Comparison of ENCODE assay signal across 14 mouse cellular contexts in genomic region chr8:11506074-11506473, GRCm38 (mm10). TPM values are rescaled to one million over a fixed set of nuclear protein-coding genes. Genes with fewer than 3 reads are reported as not detected.
A peak's percentile ranks its signal among the peaks of the same experiment; 100 is the strongest.
DNase-seq lines count a peak whose midpoint lies in the region; ATAC-seq and TF ChIP-seq lines count a peak whose summit lies in the region.
"Had no signal": no experiment of that assay in that cellular context is flagged by ENCODE, and none has a peak within 500 bp of the region (broad histone marks: within the 10 kb centered on the region; RNA-seq: fewer than 3 reads in every experiment).

No protein-coding gene starts in this region.

- no peaks in the 10 kb centered on the region for H3K9me3 ChIP-seq in hindbrain, postnatal 0 days (ENCODE audit: low read length)
- H3K9me3 ChIP-seq in hindbrain, embryonic 14.5 days (ENCODE audit: control insufficient read depth, low read length), result no peaks in the 10 kb centered on the region
- no peaks in the 10 kb centered on the region for H3K9me3 ChIP-seq in lung, postnatal 0 days (ENCODE audit: low read length)
- H3K9me3 ChIP-seq: embryonic facial prominence, embryonic 10.5 days; embryonic facial prominence, embryonic 12.5 days; forebrain, embryonic 13.5 days had no signal

- no peak for TF ChIP-seq POLR2A in lung, adult 2 months (IDR thresholded peaks at IDR 0.05; ENCODE audit: borderline replicate concordance, extremely low read depth, low read depth, low read length)

- no peak overlapping the region for H3K4me2 ChIP-seq in hindbrain, postnatal 0 days (ENCODE audit: low read depth, low read length)
- no peak overlapping the region for H3K4me2 ChIP-seq in hindbrain, embryonic 14.5 days (replicated peaks)
- no peak overlapping the region for H3K4me2 ChIP-seq in lung, postnatal 0 days (replicated peaks; ENCODE audit: low read depth, low read length)
- H3K4me2 ChIP-seq: embryonic facial prominence, embryonic 12.5 days; forebrain, embryonic 13.5 days had no signal

- peak; percentile 77 for DNase-seq in heart, adult 11 months
- no peak for DNase-seq in heart, adult 8-10 months (ENCODE audit: low spot score)
- DNase-seq in hindbrain, postnatal 0 days (ENCODE audit: low spot score), result peak; percentile 10
- no peak for DNase-seq in hindbrain, embryonic 14.5 days (ENCODE audit: low spot score)
- DNase-seq in lung, postnatal 0 days (ENCODE audit: low spot score), result no peak
- no peak for DNase-seq in lung, adult 2 months
- DNase-seq in R1 (ENCODE audit: low read depth, low spot score), result peak; percentile 43
- no peak for DNase-seq in thymus, postnatal 25 days
- DNase-seq: adrenal gland, adult 8-10 months; cerebellum, adult 11-12 months had no signal

- no peak overlapping the region for H3K4me3 ChIP-seq in hindbrain, postnatal 0 days (ENCODE audit: low read length)
- H3K4me3 ChIP-seq in hindbrain, embryonic 14.5 days (replicated peaks; ENCODE audit: low read length), result no peak overlapping the region
- no peak overlapping the region for H3K4me3 ChIP-seq in lung, postnatal 0 days (ENCODE audit: low read depth, low read length)
- H3K4me3 ChIP-seq in lung, adult 2 months (replicated peaks; ENCODE audit: extremely low read depth, low read depth, low read length), result no peak overlapping the region
- H3K4me3 ChIP-seq: embryonic facial prominence, embryonic 10.5 days; embryonic facial prominence, embryonic 12.5 days; forebrain, embryonic 13.5 days had no signal

- H3K36me3 ChIP-seq in hindbrain, postnatal 0 days (ENCODE audit: insufficient read depth, low read length), result peaks cover 74% of the 10 kb centered on the region
- peaks cover 87% of the 10 kb centered on the region for H3K36me3 ChIP-seq in hindbrain, embryonic 14.5 days (replicated peaks; ENCODE audit: control insufficient read depth, insufficient read depth)
- peaks cover 35% of the 10 kb centered on the region for H3K36me3 ChIP-seq in lung, postnatal 0 days (ENCODE audit: insufficient read depth, low read length)

- no peaks in the 10 kb centered on the region for H3K27me3 ChIP-seq in hindbrain, postnatal 0 days (ENCODE audit: insufficient read depth, low read length)
- no peaks in the 10 kb centered on the region for H3K27me3 ChIP-seq in hindbrain, embryonic 14.5 days (ENCODE audit: control insufficient read depth, insufficient read depth, low read length)
- H3K27me3 ChIP-seq in lung, postnatal 0 days (replicated peaks; ENCODE audit: insufficient read depth, low read length), result no peaks in the 10 kb centered on the region
- H3K27me3 ChIP-seq: embryonic facial prominence, embryonic 12.5 days; forebrain, embryonic 13.5 days had no signal

- 85% methylated on average over 14 of the region's 14 CpGs for WGBS in hindbrain, postnatal 0 days
- WGBS in hindbrain, embryonic 14.5 days, result 83% methylated on average over 14 of the region's 14 CpGs
- 79% methylated on average over 14 of the region's 14 CpGs for WGBS in lung, postnatal 0 days
- 81% methylated on average over 14 of the region's 14 CpGs for WGBS in lung, adult 2 months

- no peak for TF ChIP-seq CTCF in hindbrain, postnatal 0 days (IDR thresholded peaks at IDR 0.05; ENCODE audit: low read depth)
- TF ChIP-seq CTCF in lung, postnatal 0 days (IDR thresholded peaks at IDR 0.05), result 0 out of 2 replicates have a peak, but pooled peaks have one; percentile 8
- no peak for TF ChIP-seq CTCF in lung, adult 2 months (IDR thresholded peaks at IDR 0.05; ENCODE audit: insufficient read depth, low read length)

- H3K27ac ChIP-seq in hindbrain, postnatal 0 days, result no peak overlapping the region
- H3K27ac ChIP-seq in hindbrain, embryonic 14.5 days, result no peak overlapping the region
- no peak overlapping the region for H3K27ac ChIP-seq in lung, postnatal 0 days (ENCODE audit: low read length)
- H3K27ac ChIP-seq: embryonic facial prominence, embryonic 10.5 days; embryonic facial prominence, embryonic 12.5 days; forebrain, embryonic 13.5 days had no signal

- no peak overlapping the region for H3K9ac ChIP-seq in hindbrain, postnatal 0 days (replicated peaks; ENCODE audit: low read length)
- H3K9ac ChIP-seq in hindbrain, embryonic 14.5 days, result no peak overlapping the region
- H3K9ac ChIP-seq in lung, postnatal 0 days (replicated peaks; ENCODE audit: low read depth), result no peak overlapping the region
- H3K9ac ChIP-seq: embryonic facial prominence, embryonic 12.5 days; forebrain, embryonic 13.5 days had no signal

- H3K4me1 ChIP-seq in hindbrain, postnatal 0 days (ENCODE audit: insufficient read depth, low read length), result no peaks in the 10 kb centered on the region
- H3K4me1 ChIP-seq in hindbrain, embryonic 14.5 days (replicated peaks; ENCODE audit: control insufficient read depth, insufficient read depth, low read length), result no peaks in the 10 kb centered on the region
- H3K4me1 ChIP-seq in lung, postnatal 0 days (ENCODE audit: insufficient read depth, low read depth, low read length), result no peaks in the 10 kb centered on the region
- H3K4me1 ChIP-seq in lung, adult 2 months (ENCODE audit: control insufficient read depth, insufficient read depth, low read length), result no peaks in the 10 kb centered on the region; the same call in 1 of the 2 replicates

- peak; percentile 10; the same call in 1 of the 2 replicates for ATAC-seq in hindbrain, postnatal 0 days
- ATAC-seq in hindbrain, embryonic 14.5 days (ENCODE audit: low FRiP score), result no peak
- ATAC-seq in lung, postnatal 0 days, result no peak
- ATAC-seq: activated CD4-positive, CD25-positive, alpha-beta regulatory T cell, adult 4 months; forebrain, embryonic 13.5 days had no signal

- TF ChIP-seq EP300 in lung, postnatal 0 days (IDR thresholded peaks at IDR 0.05), result no peak

RNA-seq across cellular contexts. Expression of gene Naxd, which starts 8.8 kb away (rescaled TPM):
- total RNA-seq in heart, adult 8-10 months (2022), result 10 to 100 TPM; 30.7 to 35.3 (median 32.1) TPM
- total RNA-seq in hindbrain, postnatal 0 days (2014; rRNA removed), result 86.9 and 115 TPM in 2 replicates
- polyA plus RNA-seq in hindbrain, postnatal 0 days (2015; fragmentation: Nextera tagmentation; extraction: Ambion mirVana), result 125 and 129 TPM in 2 replicates
- 130 and 145 TPM in 2 replicates for polyA plus RNA-seq in hindbrain, embryonic 14.5 days (2014; fragmentation: Nextera tagmentation; extraction: Ambion mirVana)
- polyA plus RNA-seq in lung, postnatal 0 days (2015; fragmentation: Nextera tagmentation; extraction: Ambion mirVana), result 201 and 223 TPM in 2 replicates
- 142 and 150 TPM in 2 replicates for polyA plus RNA-seq in lung, adult 2 months (2012; rRNA removed)

RNA-seq across cellular contexts. Expression of gene Rab20, which starts 27.6 kb away (rescaled TPM):
- total RNA-seq in heart, adult 8-10 months (2022), result 10 to 100 TPM; 21.9 to 36.4 (median 28.1) TPM
- total RNA-seq in hindbrain, postnatal 0 days (2014; rRNA removed), result 0.58 and 4.7 TPM in 2 replicates
- 2.2 and 3.1 TPM in 2 replicates for polyA plus RNA-seq in hindbrain, postnatal 0 days (2015; fragmentation: Nextera tagmentation; extraction: Ambion mirVana)
- 1.4 TPM in 2 replicates for polyA plus RNA-seq in hindbrain, embryonic 14.5 days (2014; fragmentation: Nextera tagmentation; extraction: Ambion mirVana)
- polyA plus RNA-seq in lung, postnatal 0 days (2015; fragmentation: Nextera tagmentation; extraction: Ambion mirVana), result 17.8 and 19.9 TPM in 2 replicates
- 17.3 and 19.5 TPM in 2 replicates for polyA plus RNA-seq in lung, adult 2 months (2012; rRNA removed)

RNA-seq across cellular contexts. Expression of gene Cars2, which starts 44.5 kb away (rescaled TPM):
- total RNA-seq in heart, adult 8-10 months (2022), result 10 to 100 TPM; 50.7 to 55.7 (median 53.7) TPM
- 42.6 and 58.0 TPM in 2 replicates for total RNA-seq in hindbrain, postnatal 0 days (2014; rRNA removed)
- 19.3 and 20.7 TPM in 2 replicates for polyA plus RNA-seq in hindbrain, postnatal 0 days (2015; fragmentation: Nextera tagmentation; extraction: Ambion mirVana)
- polyA plus RNA-seq in hindbrain, embryonic 14.5 days (2014; fragmentation: Nextera tagmentation; extraction: Ambion mirVana), result 26.0 and 27.0 TPM in 2 replicates
- polyA plus RNA-seq in lung, postnatal 0 days (2015; fragmentation: Nextera tagmentation; extraction: Ambion mirVana), result 13.7 and 16.5 TPM in 2 replicates
- 38.8 and 48.4 TPM in 2 replicates for polyA plus RNA-seq in lung, adult 2 months (2012; rRNA removed)

RNA-seq across cellular contexts. Expression of gene Ing1, which starts 49.3 kb away (rescaled TPM):
- 10 to 100 TPM; 15.9 to 24.4 (median 19.9) TPM for total RNA-seq in heart, adult 8-10 months (2022)
- 12.5 and 19.0 TPM in 2 replicates for total RNA-seq in hindbrain, postnatal 0 days (2014; rRNA removed)
- 36.7 and 38.3 TPM in 2 replicates for polyA plus RNA-seq in hindbrain, postnatal 0 days (2015; fragmentation: Nextera tagmentation; extraction: Ambion mirVana)
- 37.1 and 37.6 TPM in 2 replicates for polyA plus RNA-seq in hindbrain, embryonic 14.5 days (2014; fragmentation: Nextera tagmentation; extraction: Ambion mirVana)
- 40.9 and 42.5 TPM in 2 replicates for polyA plus RNA-seq in lung, postnatal 0 days (2015; fragmentation: Nextera tagmentation; extraction: Ambion mirVana)
- polyA plus RNA-seq in lung, adult 2 months (2012; rRNA removed), result 18.5 and 21.5 TPM in 2 replicates

Comparison
In these comparisons a context has a peak if more than half of its experiments do, and no peak if none do; other contexts are left out.
1. DNase-seq: peak in heart, adult 11 months (single experiment), hindbrain, postnatal 0 days (single experiment) and R1 (single experiment); none in heart, adult 8-10 months (single experiment), hindbrain, embryonic 14.5 days (single experiment), lung, postnatal 0 days (single experiment), lung, adult 2 months (single experiment) and thymus, postnatal 25 days (single experiment).